Mouse (Mus musculus): Measurements from ENCODE around the gene Ncl.

The Ncl gene

DNA sequence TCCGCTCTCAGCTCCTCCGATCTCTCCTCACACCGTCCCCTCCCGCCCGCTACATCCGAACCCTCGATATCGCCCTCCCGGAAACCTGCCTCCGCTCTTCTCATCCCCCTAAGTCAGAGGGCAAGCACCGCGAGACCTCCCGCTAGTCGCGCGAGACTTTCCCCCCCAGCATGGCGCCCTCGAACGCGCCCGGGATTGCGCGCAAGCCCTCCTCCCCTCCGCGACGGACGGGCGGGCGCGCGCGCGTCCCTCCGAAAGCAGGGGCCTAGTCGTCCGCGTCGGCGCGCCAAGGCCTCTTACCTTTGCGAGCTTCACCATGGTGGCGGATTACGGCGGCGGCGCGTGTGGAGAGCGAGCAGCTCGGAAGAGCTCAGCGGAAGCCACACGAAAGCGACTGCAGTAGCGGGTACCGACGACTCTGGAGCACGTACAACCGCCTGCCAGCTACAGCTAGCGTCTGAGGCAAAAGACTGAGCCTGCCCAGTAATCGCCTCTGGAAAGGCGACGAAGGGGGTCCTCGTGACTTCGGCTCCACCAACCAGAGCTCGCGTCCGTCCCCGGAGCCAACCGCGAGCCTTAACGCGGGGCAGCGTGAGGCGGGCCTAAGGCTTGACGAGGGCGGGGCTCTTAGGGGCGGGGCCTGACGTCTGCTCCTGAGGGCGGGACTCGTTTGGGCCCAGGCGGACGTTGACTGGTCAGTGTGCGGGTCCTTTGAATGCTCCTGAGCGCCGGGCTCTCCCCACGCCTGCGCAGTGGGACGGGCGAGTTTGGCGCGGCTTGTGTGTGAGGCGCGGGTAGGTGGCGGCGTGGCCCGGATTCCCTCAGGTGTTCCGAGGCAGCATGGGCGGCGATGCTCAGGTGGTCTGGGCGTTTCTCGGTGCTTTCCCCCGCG is at the start of gene Ncl:
Gene Ncl, minus strand, starts transcription at position 495 of the 892 bp plus-strand sequence.
- peak; percentile 97 for DNase-seq (ENCODE audit: low read depth, low spot score)

DNA sequence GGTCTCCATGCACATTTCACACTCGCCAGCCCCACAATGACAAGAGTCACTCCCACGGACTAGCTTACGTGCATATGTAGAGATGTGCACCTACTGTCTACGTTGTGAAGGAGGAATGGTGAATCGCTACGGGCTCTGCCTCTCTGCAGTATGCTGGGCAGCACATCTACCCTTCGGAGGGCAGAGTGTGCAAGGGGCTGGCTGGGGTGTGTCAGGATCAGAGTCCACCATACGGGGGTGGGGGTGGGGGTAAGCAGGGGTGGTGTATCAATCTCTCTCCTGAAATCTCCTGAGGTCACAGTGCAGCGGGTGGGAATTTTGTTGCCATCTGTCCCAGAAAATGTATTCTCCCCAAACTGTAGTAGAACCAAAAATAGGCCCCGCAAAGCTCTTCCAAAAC is 49.3 kb upstream of the Ncl start:
- no peak for DNase-seq (ENCODE audit: low read depth, low spot score)

DNA sequence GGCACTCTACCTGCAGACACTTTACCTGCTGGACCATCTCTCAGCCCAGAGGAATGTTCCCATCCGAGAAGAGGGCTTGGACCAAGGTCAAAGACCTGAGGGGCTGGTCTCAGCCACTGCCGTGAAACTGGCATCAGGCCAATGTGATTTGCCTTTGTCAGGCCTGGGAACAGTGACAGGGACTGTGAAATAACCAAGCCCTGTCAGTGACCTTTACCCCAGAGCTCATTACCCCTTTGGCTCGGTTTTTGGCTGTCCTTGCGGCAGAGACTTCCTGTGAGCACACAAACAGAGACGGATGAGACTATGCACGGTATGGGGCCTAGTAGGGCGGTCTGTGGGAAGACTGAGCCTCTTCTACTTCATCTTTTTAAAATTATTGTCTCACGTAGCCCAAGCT is 47.7 kb upstream of the Ncl start:
- no peak for DNase-seq (ENCODE audit: low read depth, low spot score)

DNA sequence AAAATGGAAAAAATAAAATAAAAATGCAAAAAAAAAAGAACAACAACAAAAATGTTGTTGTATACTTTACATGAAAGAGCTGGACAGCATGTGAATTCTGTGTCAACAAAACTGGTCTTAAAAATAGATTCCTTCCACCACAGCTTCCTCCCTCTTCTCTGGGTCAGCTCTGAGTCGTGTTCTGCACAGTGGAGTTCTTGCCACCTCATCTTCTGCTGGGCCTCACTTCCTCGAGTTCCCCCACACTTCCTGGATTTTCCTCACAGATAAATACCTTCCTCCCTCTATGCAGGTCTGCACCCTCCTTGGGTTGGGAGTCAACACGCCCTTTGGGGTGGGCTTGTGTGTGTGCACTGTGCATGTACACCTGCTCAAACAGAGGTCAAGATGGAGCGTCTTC is 47.1 kb upstream of the Ncl start:
- no peak for DNase-seq (ENCODE audit: low read depth, low spot score)

DNA sequence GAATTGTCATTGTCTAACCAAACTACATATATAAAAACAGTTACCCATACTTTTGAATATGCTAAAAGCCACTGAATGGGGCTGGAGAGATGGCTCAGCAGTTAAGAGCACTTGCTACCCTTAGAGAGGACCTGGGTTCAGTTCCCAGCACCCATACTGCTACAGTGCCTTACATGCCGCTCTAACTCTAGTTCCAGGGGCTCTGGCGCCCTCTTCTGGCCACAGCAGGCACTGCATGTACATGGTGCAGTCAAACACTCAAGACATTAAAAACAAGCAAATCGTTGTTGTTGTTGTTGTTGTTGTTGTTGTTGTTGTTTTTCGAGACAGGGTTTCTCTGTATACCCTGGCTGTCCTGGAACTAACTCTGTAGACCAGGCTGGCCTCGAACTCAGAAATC is 45.6 kb upstream of the Ncl start:
- no peak for DNase-seq (ENCODE audit: low read depth, low spot score)

DNA sequence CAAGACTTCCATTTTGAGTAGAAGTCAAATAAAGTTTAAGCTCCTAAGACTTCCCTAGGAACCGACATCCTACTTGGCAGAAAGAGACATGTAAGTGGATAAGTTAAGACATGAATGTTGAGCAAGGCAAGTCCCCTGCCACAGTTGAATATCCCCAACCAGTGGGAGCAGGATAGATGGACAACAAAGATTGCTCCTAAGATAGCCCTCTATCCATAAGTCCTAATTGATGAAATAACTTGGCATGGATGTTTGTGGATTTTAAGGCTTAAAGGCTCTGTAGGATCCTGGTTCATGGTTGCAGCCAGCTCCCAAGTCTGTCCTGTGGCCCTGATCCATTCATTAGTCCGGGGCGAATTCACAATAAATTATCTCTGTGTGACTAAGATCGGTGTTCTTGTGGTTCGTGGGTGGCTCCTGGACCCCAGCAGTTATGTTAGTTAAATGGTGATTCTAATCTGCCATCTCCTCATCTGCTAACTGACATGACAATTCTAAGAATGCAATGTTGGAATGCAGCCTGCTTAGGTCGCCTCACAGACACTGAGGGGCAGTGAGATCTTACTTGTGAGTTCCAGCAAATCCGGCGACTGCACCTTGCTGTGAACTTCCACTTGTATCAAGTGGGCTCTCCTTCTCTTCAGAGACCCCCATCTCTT is 41.0 kb upstream of the Ncl start:
- DNase-seq (ENCODE audit: low read depth, low spot score), result no peak

DNA sequence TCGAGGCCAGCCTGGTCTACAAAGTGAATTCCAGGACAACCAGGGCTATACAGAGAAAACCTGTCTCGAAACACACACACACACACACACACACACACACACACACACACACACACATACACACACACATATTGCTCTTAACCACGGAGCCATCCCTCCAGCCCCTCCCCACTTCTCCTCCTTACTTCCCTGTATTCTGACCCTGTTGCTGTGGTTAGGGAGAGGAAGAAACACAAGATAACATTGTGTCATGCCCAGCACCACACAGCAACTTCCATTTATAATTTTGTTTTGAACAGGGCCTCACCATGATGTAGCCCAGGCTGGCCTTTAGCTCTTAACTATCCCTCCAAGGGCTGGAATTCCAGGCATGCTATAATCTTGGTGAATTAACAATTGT is 40.1 kb upstream of the Ncl start:
- DNase-seq (ENCODE audit: low read depth, low spot score), result no peak

DNA sequence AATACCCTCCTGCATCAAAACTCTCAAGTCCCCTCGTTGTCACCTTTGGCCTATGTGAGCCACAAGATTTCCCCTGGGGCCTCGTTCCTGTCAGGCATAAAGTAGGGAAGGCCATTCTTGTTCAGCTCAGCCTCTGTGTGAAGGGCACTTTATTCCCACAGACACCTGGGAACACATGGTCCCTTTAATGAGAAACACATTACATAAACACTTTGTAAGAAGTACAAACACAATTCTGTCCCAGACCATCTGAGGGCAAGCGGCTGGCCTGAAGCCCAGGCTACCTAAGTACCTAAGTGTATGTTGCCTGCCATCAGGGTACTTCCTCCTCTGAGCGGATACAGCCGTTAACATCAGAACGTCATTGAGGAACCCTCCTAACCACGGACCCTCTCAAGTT is 39.0 kb upstream of the Ncl start:
- no peak for DNase-seq (ENCODE audit: low read depth, low spot score)

DNA sequence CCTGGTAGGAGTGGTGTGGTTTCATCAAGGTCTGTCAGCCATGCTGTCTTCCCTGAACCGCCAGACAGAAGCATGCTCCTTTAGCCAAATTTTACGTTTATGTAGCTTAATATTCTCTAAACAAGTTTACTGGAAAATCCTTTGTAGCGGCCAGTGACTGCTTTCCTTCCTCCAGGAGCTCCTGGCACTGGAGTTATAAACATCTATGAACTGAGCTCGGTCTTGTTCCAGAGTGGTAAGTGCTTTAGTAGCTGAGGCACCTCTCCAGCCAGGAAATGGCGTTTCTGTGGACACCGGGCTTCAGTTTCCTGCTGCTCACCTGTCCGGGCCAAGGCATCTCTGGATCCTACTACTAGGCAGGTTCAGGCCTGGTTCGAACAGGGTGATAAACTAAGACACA is 38.4 kb upstream of the Ncl start:
- DNase-seq (ENCODE audit: low read depth, low spot score), result no peak

DNA sequence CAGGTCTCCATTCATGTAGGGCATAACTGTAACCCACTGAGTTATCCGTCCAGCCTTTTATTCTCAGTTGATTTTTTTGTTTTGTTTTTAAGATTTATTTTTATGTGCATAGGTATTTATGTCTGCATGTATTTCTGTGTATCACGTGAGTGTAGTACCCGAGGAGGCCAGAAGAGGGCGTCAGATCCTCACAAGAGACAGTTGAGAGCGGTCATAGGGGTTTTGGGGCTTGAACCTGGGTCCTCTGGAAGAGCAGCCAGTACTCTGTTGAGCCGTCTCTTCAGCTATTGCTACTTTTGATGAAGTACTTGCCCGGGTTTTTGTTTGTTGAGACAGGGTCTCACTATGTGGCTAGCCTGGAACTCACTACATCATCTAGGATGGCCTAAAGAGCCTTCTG is 36.7 kb upstream of the Ncl start:
- DNase-seq (ENCODE audit: low read depth, low spot score), result no peak

DNA sequence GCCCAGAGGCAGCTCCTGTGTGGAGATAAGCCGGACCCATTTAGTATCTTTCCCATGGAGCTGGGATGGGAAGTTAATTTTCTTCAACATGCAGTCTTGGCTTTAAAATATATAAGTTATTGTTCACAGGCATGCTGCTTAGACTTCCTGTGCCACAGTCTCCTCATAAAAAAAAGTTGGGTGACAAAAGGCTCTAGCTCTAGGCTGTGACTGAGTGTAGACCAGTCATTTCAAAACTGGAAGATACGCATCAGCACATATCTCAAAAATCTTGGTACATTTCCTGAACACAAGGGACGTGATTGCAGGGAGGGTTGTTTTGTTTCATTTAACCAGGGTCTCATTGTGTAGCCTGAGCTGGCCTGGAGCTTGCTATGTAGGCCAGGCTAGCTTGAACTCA is 35.0 kb upstream of the Ncl start:
- no peak for DNase-seq (ENCODE audit: low read depth, low spot score)

DNA sequence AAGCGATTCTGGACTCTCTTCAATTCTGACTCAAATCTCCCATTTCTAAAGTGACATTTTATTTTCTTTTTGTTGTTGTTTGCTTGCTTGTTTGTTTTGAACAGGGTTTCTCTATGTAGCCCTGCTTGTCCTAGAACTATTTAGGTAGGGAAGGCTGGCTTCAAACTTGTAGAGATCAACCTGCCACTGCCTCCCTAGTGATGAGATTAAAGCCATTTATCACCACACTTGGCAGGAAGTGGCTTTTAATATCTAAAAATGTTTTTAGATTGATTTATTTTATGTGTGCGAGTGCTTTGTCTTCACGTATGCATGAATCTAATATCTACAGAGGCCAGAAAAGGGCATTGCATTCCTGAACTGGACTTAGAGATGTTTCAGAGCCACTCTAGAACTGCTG is 34.0 kb upstream of the Ncl start:
- no peak for DNase-seq (ENCODE audit: low read depth, low spot score)

DNA sequence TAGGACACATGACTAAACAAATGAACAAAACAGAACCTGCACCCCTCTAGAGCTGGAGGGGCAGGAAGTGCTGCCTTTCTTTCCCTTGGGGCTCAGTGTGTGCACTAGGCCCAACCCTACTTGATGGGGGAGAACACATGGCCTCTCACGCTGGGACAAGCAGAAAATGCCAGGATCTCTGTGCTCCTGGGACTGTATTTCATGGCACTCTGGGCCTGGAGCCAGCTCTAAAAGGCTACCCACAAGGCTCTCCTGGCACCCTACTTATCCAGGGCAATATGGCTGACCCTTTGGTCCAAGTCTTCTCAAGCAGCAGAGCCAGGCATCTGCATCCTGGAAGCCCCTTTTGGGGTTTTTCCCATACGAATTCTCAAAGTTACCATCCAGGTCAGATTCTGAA is 32.2 kb upstream of the Ncl start:
- DNase-seq (ENCODE audit: low read depth, low spot score), result no peak

DNA sequence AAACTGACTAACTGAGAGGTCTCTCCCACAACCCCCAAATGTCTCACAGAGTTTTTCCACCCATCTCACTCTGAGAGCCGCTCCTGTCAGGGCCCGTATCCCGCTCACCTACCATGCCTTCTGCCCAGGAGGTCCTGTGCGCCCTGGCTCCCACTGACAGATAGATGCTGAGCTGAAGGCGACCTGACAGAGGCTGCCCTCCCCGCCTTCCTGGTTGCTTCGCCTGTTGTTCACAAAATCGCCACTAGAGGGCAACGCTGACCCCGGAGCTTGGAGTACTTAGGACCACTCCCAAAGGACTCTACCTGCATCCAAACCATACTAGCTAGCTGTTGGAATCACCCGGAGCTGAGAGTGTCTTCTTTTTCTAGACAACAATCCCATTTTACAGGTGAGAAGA is 30.0 kb upstream of the Ncl start:
- peak; percentile 29 for DNase-seq (ENCODE audit: low read depth, low spot score)

DNA sequence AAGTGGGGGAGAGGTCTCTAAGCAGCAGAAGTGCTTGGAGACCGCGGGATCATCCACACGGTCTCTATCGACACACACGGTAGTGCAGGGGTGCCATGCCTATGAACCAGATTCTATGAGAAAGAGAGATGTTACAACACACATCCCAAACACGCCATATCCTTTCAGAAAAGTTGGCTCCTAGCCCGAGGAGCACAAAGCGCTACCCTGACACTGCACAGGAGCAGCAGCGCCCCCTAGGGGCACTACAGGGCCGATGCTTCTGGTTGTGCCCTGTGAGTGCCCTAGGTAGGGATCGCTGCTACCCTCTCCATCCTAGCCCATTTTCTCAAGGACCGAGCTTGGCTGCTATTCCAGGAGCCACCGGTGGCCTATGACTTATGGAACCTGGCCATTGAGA is 21.8 kb upstream of the Ncl start:
- peak; percentile 30 for DNase-seq (ENCODE audit: low read depth, low spot score)

DNA sequence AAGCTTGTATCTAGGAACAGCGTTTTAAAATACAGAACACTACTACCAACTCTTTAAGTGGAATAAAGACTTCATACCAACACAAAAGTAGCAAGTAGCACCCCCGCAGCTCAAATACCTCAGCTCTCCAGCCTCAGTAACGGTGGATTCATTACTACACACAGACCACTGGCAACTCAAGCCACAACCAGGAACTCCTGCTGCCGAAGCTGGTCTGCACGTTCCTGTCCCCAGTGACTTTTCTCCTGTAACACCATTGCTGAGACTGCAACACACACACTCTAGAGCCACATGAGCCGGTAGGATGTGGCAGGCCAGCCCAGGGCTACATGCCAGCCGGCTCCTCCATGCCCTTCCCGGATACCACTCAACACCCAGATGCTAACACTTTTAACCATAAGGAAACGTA is 20.0 kb upstream of the Ncl start:
- no peak for DNase-seq (ENCODE audit: low read depth, low spot score)

DNA sequence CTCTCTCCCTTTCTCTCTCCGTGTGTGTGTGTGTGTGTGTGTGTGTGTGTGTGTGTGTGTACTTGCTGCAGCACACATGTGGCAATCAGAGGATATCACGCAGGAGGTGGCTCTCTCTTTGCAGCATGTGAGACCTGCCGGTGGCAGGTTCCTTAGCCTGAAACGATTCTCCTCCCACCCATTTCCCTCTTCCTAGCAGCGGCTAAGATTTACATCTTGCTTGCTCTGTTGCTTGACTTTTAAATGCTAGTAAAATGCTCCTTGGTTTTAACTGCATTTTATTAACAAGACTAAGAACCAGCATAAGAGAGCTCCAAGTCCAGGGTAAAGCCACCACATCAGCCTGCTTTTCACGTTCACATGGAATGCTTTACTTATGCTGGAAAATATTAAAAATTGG is 19.5 kb upstream of the Ncl start:
- no peak for DNase-seq (ENCODE audit: low read depth, low spot score)

DNA sequence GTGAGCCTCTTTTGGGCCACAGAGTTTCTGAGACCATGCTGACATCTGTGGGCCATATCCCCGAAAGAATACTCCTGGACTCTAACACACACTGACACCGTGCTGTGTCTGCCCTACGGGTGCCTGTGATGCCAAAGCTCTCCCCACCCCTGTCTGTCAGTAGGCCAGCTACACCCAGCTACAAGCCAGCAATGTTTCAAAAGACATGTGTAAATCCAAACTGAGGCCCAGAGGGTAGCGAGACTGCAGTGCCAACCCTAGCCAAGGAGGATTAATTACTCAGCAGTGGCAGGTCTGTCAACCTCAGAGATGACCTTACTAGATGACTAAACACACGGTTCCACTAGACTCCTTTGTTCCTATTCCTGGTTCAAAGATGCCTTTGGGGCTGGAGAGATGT is 17.2 kb upstream of the Ncl start:
- no peak for DNase-seq (ENCODE audit: low read depth, low spot score)

DNA sequence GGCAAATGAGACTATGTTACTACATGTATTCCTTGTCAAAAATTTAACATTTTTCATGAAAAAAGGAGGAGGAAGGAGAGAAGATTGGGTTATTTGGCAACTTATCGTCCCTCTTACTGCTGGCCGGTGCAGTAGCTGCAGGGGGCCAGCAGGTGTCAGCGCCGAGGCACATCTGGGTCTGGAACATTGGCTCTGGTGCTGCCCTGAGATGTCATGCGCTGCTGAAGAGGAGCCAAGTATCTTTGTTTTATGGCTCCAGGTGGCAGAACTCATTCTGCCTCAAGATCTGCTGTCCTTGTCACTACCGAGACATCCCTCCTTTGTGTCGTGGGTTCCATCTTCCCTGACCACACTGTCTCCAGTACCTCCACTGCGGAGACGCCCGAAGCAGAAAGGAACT is 12.8 kb upstream of the Ncl start:
- no peak for DNase-seq (ENCODE audit: low read depth, low spot score)

DNA sequence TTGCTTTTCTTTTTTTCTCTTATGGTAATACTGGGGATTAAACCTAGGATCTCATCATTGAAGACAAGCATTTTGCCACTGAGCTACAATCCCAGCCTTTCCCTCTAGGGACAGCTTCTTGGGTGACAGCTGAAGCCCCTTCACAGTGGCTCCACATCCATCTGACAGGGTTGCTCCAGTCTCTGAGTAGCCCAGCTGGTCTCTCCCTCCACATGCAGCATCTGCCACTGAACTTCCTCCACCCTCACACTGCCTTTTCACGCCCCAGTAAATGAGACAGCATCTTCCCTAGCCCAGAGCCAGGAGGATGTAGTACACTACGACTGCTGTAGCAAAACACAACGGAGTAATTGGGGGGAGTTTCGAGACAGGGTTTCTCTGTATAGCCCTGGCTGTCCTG is 8.9 kb upstream of the Ncl start:
- DNase-seq (ENCODE audit: low read depth, low spot score), result no peak

DNA sequence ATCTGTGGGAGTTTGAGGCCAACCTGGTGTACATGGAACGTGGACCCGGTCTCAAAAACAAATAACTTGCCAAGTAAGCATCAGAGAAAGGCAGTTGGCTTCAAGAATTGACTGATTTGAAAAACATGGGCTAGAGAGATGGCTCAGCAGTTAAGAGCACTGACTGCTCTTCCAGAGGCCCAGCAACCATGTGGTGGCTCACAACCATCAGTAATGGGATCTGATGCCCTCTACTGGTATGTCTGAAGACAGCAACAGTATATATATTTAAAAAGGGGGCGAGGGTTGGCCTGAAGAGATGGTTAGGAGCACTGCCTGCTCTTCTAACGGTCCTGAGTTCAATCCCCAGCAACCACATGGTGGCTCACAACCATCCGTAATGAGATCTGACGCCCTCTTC is 4.5 kb upstream of the Ncl start:
- no peak for DNase-seq (ENCODE audit: low read depth, low spot score)

DNA sequence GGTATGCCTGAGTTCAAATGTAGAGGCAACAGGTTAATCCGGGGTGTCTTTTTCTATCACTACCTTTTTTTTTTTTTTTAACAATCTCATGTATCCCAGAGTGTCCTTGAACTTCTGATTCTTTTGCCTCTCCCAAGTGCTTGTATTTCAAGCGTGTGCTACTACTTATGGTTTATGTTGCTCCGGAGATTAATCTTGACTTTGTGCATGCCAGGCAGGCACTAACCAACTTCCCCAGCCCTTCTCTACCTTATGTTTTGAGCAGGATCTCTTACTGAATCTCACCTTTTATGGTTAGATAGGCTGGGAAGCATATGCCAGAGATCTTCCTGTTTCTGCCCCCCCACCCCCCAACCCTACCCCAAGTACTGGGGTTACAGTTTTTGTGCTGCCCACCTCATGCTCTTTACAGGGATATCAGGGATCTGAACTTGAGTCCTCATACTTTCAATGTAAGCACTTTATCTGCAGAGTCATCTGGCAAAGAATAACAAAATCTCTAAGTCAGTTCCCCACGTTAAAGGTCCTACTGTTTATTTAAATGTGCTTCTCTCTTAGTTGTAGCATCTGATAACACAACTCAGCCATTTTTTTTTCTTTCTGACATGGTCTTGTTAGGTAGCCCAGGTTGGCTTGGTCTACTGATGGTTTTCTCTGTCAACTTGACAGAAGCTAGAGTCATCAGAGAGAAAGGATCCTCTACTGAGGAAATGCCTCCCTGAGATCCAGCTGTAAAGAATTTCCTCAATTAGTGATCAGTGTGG is 2.8 kb upstream of the Ncl start:
- no peak for DNase-seq (ENCODE audit: low read depth, low spot score)

DNA sequence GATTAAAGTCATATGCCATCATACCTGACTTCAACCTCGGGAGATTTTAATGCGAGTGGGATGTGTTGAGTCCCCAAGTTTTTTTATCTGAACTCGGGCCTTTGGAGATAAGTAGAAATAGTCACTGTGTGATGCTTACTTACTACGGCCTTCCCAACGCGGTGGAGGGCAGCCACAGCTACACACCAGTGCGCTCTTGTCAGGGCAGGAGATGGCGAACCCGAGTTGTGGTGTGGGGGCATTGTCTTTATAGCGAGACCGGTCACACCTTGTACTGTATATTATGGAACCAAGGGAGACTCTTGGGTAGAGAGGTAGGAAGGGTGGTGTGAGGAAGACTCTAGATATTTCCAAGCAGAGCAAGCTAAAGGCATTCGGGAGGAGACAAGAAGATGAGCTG is 1.2 kb upstream of the Ncl start:
- DNase-seq (ENCODE audit: low read depth, low spot score), result peak; percentile 30
